Mouse (Mus musculus) hindbrain, embryonic 10.5 days (tissue): Measurements from ENCODE around the gene Tfb1m. TPM values are rescaled to one million over a fixed set of nuclear protein-coding genes. Genes with fewer than 3 reads are reported as not detected.

Experiments used
- DNase-seq: peaks from one replicate; pipeline ENCODE4 v3.0.0-alpha.2; 2017; ENCODE audit warnings: low spot score
- H3K27ac ChIP-seq: fragments of 300-500 bp; sonication (generic); 2 replicates; pipeline ENCODE4 v1.5.1; 2016; ENCODE audit warnings: mild to moderate bottlenecking, moderate library complexity
- H3K27me3 ChIP-seq: fragments of 300-500 bp; sonication (generic); 2 replicates; pipeline ENCODE4 v1.6.1; 2016; ENCODE audit warnings: mild to moderate bottlenecking; ENCODE audit not compliant: poor library complexity, insufficient read depth, severe bottlenecking
- H3K36me3 ChIP-seq: fragments of 300-500 bp; sonication (generic); 2 replicates; pipeline ENCODE4 v1.6.1; 2016; ENCODE audit warnings: mild to moderate bottlenecking, moderate library complexity
- H3K4me1 ChIP-seq: fragments of 300-500 bp; sonication (generic); replicated peaks from 2 replicates; pipeline ENCODE4 v1.6.1; 2016; ENCODE audit warnings: mild to moderate bottlenecking
- H3K4me3 ChIP-seq: fragments of 300-500 bp; sonication (generic); 2 replicates; pipeline ENCODE4 v1.5.1; 2016; ENCODE audit warnings: mild to moderate bottlenecking, moderate library complexity
- H3K9me3 ChIP-seq: fragments of 300-500 bp; sonication (generic); 2 replicates; pipeline ENCODE4 v1.6.1; 2016; ENCODE audit warnings: mild to moderate bottlenecking, moderate library complexity
- WGBS: fragments of 180-500 bp; shearing (Covaris S2); methylation state at CpG from one replicate; pipeline ENCODE4 v1.1.7; 2016; 5-methylcytosine and 5-hydroxymethylcytosine counted together
- polyA plus RNA-seq: library from polyadenylated mRNA; unstranded; fragments of >200 nt; fragmentation: Nextera tagmentation; extraction: Ambion mirVana; gene quantifications from 2 replicates; pipeline ENCODE4 v1.2.1, GENCODE M21; 2016

The Tfb1m gene
- polyA plus RNA-seq, 1 experiment from 2014 or later, result 17.5 TPM

DNA sequence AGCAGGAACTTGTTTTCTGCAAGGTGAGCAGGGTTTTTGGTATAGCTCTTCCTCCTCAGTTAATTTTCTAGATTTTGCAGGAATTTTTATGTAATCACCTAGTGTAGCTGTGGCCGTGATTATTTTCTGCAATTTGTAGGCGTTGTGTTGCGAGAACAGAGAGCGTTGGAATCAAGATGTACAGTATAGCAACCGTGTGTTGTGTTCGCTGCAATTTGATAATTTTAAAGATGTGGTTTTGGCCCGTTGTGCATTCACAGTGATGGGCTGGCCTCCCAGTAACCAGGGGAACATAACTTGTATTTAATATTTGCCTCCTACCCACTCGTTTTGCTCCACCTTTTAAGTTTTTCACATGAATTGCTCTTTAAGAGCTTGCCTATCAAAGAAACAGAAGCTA, 74.5 kb downstream of the Tfb1m start:
- no peak overlapping the region for H3K27ac ChIP-seq
- H3K4me3 ChIP-seq, result no peak overlapping the region
- H3K36me3 ChIP-seq, result no peaks in the 10 kb centered on the region
- H3K4me1 ChIP-seq, result 0 out of 2 replicates have a peak, but pooled peaks cover 3% of the 10 kb centered on the region
- no peaks in the 10 kb centered on the region for H3K9me3 ChIP-seq
- WGBS, result 91% methylated on average over 8 of the region's 8 CpGs
- no peak for DNase-seq
- H3K27me3 ChIP-seq, result no peaks in the 10 kb centered on the region

DNA sequence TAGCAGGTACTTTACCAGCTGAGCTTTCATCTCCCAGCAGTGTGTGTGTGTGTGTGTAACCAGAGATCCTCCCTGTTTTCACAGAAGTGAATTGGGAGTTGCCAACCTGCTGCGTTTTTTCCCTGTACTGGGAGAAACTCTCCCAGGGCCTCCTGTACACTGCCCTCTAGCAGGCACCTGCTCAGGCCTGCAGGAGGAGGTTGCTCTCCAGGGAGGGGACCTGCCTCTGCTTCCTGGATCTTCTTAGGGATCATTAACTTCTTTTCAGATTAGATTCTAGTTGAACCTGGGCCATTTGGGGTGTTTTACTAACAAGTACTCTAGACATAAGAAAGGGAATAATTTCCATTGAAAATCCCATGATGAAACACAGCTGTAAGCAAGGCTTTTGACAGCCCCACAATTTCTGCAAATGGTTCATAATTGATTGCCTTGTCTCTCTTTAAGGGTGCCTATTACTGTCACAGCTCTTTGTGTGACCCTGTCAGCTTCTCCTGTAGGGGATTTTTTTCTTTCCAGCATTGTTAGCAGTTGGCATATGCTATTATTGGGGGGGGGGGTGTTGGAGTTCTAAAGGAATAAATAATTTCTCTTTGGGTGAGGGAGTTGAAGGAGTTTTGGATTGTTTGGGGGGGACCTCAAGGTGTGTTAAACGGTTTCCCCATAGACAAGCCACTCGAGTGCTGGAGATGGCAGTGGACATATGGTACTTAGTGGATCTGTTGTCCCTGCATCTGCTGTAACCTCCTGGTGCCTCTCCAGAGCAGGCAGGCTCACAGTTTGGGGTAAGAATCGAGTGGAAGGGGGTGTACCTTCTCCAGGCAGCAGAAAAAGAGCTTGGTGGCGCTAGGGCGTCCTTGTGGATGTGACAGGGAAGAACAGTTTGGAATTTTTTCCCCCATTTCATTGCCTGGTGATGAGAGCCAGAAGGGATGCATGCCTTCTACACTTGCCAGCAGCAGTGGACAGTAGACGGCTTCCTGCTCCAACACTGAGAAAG, 75.7 kb downstream of the Tfb1m start:
- H3K27me3 ChIP-seq, result no peaks in the 10 kb centered on the region
- H3K9me3 ChIP-seq, result no peaks in the 10 kb centered on the region
- H3K36me3 ChIP-seq, result no peaks in the 10 kb centered on the region
- no peak overlapping the region for H3K27ac ChIP-seq
- H3K4me1 ChIP-seq, result 0 out of 2 replicates have a peak, but pooled peaks cover 3% of the 10 kb centered on the region
- WGBS, result 68% methylated on average over 7 of the region's 7 CpGs
- no peak overlapping the region for H3K4me3 ChIP-seq
- DNase-seq, result no peak

- Histone ChIP-seq H3K4me3 (no peak overlapping the region), H3K36me3 (no peaks in the 10 kb centered on the region), H3K27me3 (no peaks in the 10 kb centered on the region), H3K4me1 (0 out of 2 replicates have a peak, but pooled peaks cover under 1% of the 10 kb centered on the region), H3K27ac (no peak overlapping the region), H3K9me3 (no peaks in the 10 kb centered on the region)
- WGBS, result 90% methylated on average over 2 of the region's 2 CpGs
- no peak for DNase-seq
Observed at GRCm38 (mm10) chr17:3476546-3476945, 81.0 kb downstream of the Tfb1m start.

DNA sequence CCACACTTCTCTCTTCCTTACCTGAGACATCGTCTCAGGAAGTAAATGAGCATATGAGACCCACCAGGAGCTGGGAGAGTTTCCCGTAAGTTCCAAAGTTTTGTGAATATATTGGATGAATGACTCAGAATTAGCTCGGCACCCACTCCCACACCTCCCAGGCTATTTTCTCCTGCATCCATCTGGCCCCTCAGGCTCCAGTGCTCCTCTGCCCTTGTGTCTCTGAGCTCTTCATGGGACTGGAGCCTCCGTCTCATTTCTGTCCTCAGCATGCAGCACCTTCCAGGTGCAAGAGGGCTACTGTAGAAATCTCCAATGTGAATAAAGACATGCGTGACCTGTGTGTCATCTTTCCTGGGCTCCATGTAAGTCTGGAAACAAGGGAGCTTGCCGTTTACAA, 85.6 kb downstream of the Tfb1m start:
- Histone ChIP-seq H3K9me3 (no peaks in the 10 kb centered on the region), H3K4me1 (no peaks in the 10 kb centered on the region), H3K27me3 (no peaks in the 10 kb centered on the region), H3K27ac (no peak overlapping the region), H3K4me3 (no peak overlapping the region), H3K36me3 (no peaks in the 10 kb centered on the region)
- DNase-seq, result no peak
- WGBS, result 86% methylated on average over 6 of the region's 6 CpGs

Other genes starting within 250 kb of the Tfb1m start
- gene Tiam2, start 231.2 kb downstream of the Tfb1m start, polyA plus RNA-seq, result 4.4 and 4.9 TPM in 2 replicates
- not detected in 2 replicates for gene Cldn20, start 25.2 kb downstream of the Tfb1m start, polyA plus RNA-seq
- 0.32 TPM in 1 of 2 replicates, not detected in the other for gene Nox3, start 138.5 kb upstream of the Tfb1m start, polyA plus RNA-seq